Mouse (Mus musculus): Measurements from ENCODE around the gene Aco2. TPM values are rescaled to one million over a fixed set of nuclear protein-coding genes. Genes with fewer than 3 reads are reported as not detected.

Aco2 gene
- polyA plus RNA-seq, 1 experiment: 174 TPM

DNA sequence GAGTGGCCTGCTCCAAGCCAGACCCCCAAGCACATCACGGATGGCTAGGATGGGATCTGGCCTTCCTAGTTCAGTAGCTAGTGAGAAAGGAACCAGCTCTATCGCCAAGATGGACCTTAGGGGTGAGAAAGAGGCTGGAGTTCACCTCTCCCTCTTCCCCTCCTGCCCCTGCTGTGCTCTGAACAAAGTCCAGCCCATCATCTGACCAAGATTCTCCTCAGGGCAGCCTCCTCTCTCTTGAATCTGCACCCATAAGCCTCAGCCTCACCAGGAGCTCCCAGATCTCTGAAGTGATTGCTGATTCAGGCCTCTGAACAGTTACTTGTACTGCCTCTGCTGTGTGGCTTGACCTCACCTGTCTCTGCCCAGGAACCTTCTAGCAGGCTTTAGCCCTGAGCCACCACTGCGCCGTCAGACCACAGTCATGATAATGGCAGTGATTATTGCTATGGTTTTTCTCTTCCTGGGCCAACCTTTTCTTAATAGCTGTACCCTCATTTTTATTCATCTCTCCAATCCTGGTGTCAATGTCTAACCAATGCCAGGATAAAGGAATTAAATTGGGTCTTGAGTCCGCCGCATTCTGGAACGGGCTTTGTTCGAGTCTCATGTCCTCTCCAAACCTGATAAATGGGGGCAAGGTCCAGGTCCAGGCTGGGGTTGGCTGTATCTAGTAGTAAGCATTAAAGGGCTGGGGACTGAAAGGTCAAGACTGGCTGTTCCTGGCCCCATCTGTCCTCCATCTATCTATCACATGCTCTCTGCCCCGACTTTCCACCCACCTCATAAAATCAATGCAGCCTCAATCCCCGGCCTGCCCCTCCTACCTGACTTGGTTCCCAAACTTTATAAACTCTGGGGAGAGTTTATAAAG is 36.9 kb upstream of the Aco2 start:
- Histone ChIP-seq H3K4me3 (ENCODE audit: low read depth, low read length) (no peak overlapping the region), H3K9ac (ENCODE audit: low read depth, poor library complexity, severe bottlenecking) (0 out of 2 replicates have a peak overlapping the region, but pooled peaks have one; percentile 31), H3K36me3 (ENCODE audit: control insufficient read depth, insufficient read depth, low read length, poor library complexity, severe bottlenecking) (no peaks in the 10 kb centered on the region), H3K27me3 (ENCODE audit: control insufficient read depth, insufficient read depth, low read length, poor library complexity, severe bottlenecking) (no peaks in the 10 kb centered on the region), H3K9me3 (replicated peaks; ENCODE audit: control insufficient read depth, insufficient read depth, low read length, poor library complexity, severe bottlenecking) (no peaks in the 10 kb centered on the region), H3K4me1 (ENCODE audit: control insufficient read depth, insufficient read depth, low read length) (no peaks in the 10 kb centered on the region), H3K27ac (ENCODE audit: insufficient read depth, low read length) (no peak overlapping the region)
- TF ChIP-seq POLR2A (IDR thresholded peaks at IDR 0.05; ENCODE audit: insufficient read depth, low read length) (no peak), CTCF (IDR thresholded peaks at IDR 0.05; ENCODE audit: low read depth, low read length) (no peak), EP300 (IDR thresholded peaks at IDR 0.05; ENCODE audit: insufficient read depth, low read depth, low read length) (no peak)

- no peaks in the 10 kb centered on the region for H3K9me3 ChIP-seq (replicated peaks; ENCODE audit: control insufficient read depth, insufficient read depth, low read length, poor library complexity, severe bottlenecking)
- H3K36me3 ChIP-seq (ENCODE audit: control insufficient read depth, insufficient read depth, low read length, poor library complexity, severe bottlenecking): no peaks in the 10 kb centered on the region
- H3K4me3 ChIP-seq (ENCODE audit: low read depth, low read length): peak overlapping the region; percentile 41
- no peaks in the 10 kb centered on the region for H3K27me3 ChIP-seq (ENCODE audit: control insufficient read depth, insufficient read depth, low read length, poor library complexity, severe bottlenecking)
- H3K27ac ChIP-seq (ENCODE audit: insufficient read depth, low read length): no peak overlapping the region
- peak overlapping the region; percentile 31 for H3K9ac ChIP-seq (ENCODE audit: low read depth, poor library complexity, severe bottlenecking)
- no peaks in the 10 kb centered on the region for H3K4me1 ChIP-seq (ENCODE audit: control insufficient read depth, insufficient read depth, low read length)
- TF ChIP-seq EP300 (IDR thresholded peaks at IDR 0.05; ENCODE audit: insufficient read depth, low read depth, low read length): 0 out of 2 replicates have a peak, but pooled peaks have one; percentile 10
- TF ChIP-seq CTCF (IDR thresholded peaks at IDR 0.05; ENCODE audit: low read depth, low read length): no peak
Measured at GRCm38 (mm10) chr15:81836124-81836821, 35.8 kb upstream of the Aco2 start.

- Histone ChIP-seq H3K36me3 (ENCODE audit: control insufficient read depth, insufficient read depth, low read length, poor library complexity, severe bottlenecking) (no peaks in the 10 kb centered on the region), H3K4me3 (ENCODE audit: low read depth, low read length) (no peak overlapping the region), H3K9me3 (replicated peaks; ENCODE audit: control insufficient read depth, insufficient read depth, low read length, poor library complexity, severe bottlenecking) (no peaks in the 10 kb centered on the region), H3K4me1 (ENCODE audit: control insufficient read depth, insufficient read depth, low read length) (no peaks in the 10 kb centered on the region), H3K27me3 (ENCODE audit: control insufficient read depth, insufficient read depth, low read length, poor library complexity, severe bottlenecking) (no peaks in the 10 kb centered on the region), H3K27ac (ENCODE audit: insufficient read depth, low read length) (no peak overlapping the region), H3K9ac (ENCODE audit: low read depth, poor library complexity, severe bottlenecking) (no peak overlapping the region)
- TF ChIP-seq EP300 (IDR thresholded peaks at IDR 0.05; ENCODE audit: insufficient read depth, low read depth, low read length): no peak
Measured at GRCm38 (mm10) chr15:81836966-81837920, 34.9 kb upstream of the Aco2 start.

DNA sequence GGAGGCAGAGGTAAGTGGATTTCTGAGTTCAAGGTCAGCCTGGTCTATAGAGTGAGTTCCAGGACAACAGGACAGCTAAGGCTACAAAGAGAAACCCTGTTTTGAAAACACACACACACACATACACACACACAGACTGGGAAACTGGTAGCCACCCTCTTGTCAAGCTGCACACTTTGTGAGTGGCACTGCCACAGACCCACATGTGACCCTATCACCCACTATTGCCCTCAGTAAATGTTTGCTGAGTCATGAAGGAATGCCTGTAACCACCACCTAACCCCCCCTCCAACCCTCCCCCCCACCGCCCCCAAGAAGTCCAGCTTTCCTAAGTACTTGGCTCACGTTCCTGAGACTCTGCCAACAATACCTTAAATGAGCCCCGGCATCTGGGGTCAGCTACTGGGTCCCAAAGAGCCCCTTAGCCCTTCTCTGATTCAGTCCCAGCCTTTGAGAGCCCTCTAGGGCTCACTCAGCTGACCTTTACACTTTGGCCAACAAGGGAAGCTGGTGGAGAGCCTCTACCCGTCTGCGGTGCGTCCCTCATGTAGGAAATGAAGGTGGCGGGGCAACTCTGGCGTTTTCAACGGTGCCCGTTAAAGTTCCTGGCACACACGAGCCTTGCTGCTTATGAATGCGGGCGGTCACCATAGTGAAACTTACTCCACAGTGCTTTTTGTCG is 33.4 kb upstream of the Aco2 start:
- no peaks in the 10 kb centered on the region for H3K4me1 ChIP-seq (ENCODE audit: control insufficient read depth, insufficient read depth, low read length)
- H3K27ac ChIP-seq (ENCODE audit: insufficient read depth, low read length): no peak overlapping the region
- H3K9me3 ChIP-seq (replicated peaks; ENCODE audit: control insufficient read depth, insufficient read depth, low read length, poor library complexity, severe bottlenecking): no peaks in the 10 kb centered on the region
- peak overlapping the region; percentile 51; the same call in 1 of the 2 replicates for H3K4me3 ChIP-seq (ENCODE audit: low read depth, low read length)
- H3K36me3 ChIP-seq (ENCODE audit: control insufficient read depth, insufficient read depth, low read length, poor library complexity, severe bottlenecking): no peaks in the 10 kb centered on the region
- 0 out of 2 replicates have a peak overlapping the region, but pooled peaks have one; percentile 4 for H3K9ac ChIP-seq (ENCODE audit: low read depth, poor library complexity, severe bottlenecking)
- H3K27me3 ChIP-seq (ENCODE audit: control insufficient read depth, insufficient read depth, low read length, poor library complexity, severe bottlenecking): no peaks in the 10 kb centered on the region
- TF ChIP-seq EP300 (IDR thresholded peaks at IDR 0.05; ENCODE audit: insufficient read depth, low read depth, low read length) (no peak), CTCF (IDR thresholded peaks at IDR 0.05; ENCODE audit: low read depth, low read length) (no peak), POLR2A (IDR thresholded peaks at IDR 0.05; ENCODE audit: insufficient read depth, low read length) (no peak)

DNA sequence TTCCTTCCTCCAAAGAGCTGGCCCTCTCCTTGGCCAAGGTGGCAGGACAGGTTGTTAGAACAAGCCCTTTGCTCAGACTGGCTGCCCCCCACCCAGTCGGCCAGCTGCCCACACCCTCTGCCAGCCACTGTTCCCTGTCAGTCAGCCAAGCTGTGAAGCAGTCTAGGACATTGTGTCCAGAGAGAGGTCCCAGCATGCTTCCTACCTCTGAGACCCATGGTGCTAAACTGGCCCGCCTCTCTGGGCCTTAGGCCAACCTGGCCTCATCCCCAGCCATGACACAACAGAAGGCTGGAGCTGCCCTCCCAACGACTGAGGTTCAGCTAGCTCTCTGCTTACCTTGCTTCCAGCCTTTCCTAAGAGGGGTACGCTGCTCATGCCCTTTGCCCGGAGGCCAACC is 32.5 kb upstream of the Aco2 start:
- Histone ChIP-seq H3K9ac (ENCODE audit: low read depth, poor library complexity, severe bottlenecking) (no peak overlapping the region), H3K4me3 (ENCODE audit: low read depth, low read length) (no peak overlapping the region), H3K27me3 (ENCODE audit: control insufficient read depth, insufficient read depth, low read length, poor library complexity, severe bottlenecking) (no peaks in the 10 kb centered on the region), H3K27ac (ENCODE audit: insufficient read depth, low read length) (no peak overlapping the region), H3K9me3 (replicated peaks; ENCODE audit: control insufficient read depth, insufficient read depth, low read length, poor library complexity, severe bottlenecking) (no peaks in the 10 kb centered on the region), H3K4me1 (ENCODE audit: control insufficient read depth, insufficient read depth, low read length) (no peaks in the 10 kb centered on the region), H3K36me3 (ENCODE audit: control insufficient read depth, insufficient read depth, low read length, poor library complexity, severe bottlenecking) (no peaks in the 10 kb centered on the region)
- TF ChIP-seq EP300 (IDR thresholded peaks at IDR 0.05; ENCODE audit: insufficient read depth, low read depth, low read length): no peak
- TF ChIP-seq CTCF (IDR thresholded peaks at IDR 0.05; ENCODE audit: low read depth, low read length): no peak
- TF ChIP-seq POLR2A (IDR thresholded peaks at IDR 0.05; ENCODE audit: insufficient read depth, low read length): no peak

All from ES-Bruce4 (cell line).